Mouse (Mus musculus) leukemia stem cell, adult 10-12 weeks (primary cell): Measurements from ENCODE around the gene Trim13. TPM values are rescaled to one million over a fixed set of nuclear protein-coding genes. Genes with fewer than 3 reads are reported as not detected.

Experiments used
- polyA plus RNA-seq: library from polyadenylated mRNA; stranded (reverse); fragments of >175 nt; gene quantifications from 2 replicates; pipeline ENCODE4 v1.2.3, GENCODE M21; 2012; ENCODE audit warnings: low replicate concordance

The Trim13 gene
- polyA plus RNA-seq, result 0.15 TPM in 1 of 2 replicates, not detected in the other

DNA sequence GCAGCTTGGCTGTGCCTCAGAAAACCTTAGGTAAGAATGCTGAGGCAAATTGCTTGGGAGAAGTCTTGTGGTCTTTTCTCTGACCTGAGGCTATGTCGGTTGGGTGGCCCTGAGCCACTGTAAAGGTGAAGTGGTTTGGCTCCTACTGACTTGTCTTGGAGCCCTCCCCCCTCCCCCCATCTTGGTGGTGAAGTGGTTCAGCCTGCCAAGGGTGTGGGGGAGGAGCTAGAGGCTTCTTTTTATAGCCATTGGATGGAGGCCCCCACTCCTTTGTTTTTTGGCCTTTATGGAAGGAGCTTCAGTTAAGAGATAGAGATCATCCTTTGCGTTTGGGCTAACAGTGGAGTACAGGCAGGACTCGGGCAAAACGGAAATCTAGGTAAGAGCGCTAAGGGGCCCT lies at the start of gene Trim13:
Trim13 (plus strand) TSS at position 280 of the 400 bp plus-strand sequence.

DNA sequence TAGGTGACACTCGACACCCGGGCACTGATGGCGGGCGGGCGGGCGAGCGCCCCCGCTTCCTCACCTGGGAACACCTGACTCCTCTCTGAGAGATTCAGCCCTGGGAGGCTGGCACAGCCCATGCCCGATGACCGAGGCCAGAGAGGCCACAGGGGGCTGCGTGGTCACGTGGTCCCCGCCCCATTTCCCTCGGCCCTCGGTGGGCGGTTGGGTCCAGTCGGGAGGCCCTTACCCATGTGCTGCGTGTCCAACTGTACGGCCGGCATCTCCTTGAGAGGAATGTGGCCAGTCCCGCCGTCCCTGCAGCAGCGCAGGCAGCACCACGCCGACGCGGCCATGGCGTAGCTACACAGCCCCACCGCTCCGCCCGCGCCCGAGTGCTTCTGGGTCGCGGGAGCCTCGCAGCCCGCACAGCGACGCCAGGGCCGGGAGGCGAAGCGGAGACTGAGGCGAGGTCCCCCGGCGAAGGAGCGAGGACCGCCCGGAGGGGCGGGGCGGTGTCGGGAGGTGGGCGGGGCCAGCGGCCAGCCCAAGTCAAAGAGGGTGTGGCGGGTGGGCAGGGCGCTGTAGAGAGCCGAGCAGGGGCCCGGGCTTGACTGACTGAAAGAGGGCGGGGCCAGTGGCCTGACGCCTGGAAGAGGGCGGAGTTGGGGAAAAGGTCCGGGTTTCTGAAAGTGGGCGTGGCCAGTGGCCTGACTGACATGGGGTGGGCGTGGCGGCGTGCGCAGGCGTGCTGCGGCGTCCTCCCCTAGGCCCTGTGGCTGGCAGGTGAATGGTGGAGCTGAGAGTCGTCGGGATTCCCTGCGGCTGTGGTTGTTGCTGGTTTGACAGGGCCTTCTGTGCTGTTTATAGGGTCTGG lies 41.5 kb upstream of the Trim13 start, which contains the start of gene Spryd7:
Spryd7 (minus strand) TSS at position 598 of the 859 bp plus-strand sequence.

DNA sequence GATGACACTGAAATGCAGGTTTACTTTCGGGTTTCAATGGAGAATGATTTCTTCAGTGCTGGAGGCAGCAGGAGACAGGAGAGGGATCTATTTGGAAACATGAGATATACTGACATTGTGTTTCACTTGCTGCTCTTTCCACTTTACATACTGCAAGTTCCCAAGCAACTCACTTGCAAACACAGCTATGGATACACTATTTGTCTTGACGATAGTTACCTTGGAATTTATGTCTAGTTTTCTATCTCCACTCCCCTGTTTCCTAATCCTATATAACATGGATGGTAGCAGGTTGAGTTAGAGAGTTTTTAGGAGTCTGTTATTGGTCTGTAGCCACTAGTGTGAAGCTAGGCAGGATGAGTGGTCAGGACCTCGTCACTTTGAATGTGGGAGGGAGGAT lies 9.1 kb downstream of the Trim13 start, which contains the start of gene Kcnrg:
Kcnrg (plus strand) TSS at position 301 of the 400 bp plus-strand sequence.

Other genes starting within 250 kb of the Trim13 start
- 0.48 and 0.77 TPM in 2 replicates for gene Ebpl, start 237.8 kb upstream of the Trim13 start, polyA plus RNA-seq
- 3.7 and 10.9 TPM in 2 replicates for gene Kpna3, start 158.4 kb upstream of the Trim13 start, polyA plus RNA-seq
- gene Spryd7, start 41.4 kb upstream of the Trim13 start, polyA plus RNA-seq, result 2.3 and 3.8 TPM in 2 replicates
- gene Kcnrg, start 9.2 kb downstream of the Trim13 start, polyA plus RNA-seq, result not detected in 2 replicates